Mouse (Mus musculus): ENCODE data around the gene Tmem219.

GRCm38 (mm10) chr7:126923999-126924398 lies 1.3 kb upstream of the Tmem219 start:
- TF ChIP-seq CTCF (IDR thresholded peaks at IDR 0.05; ENCODE audit: borderline replicate concordance, insufficient read depth, low read length) (no peak), POLR2A (IDR thresholded peaks at IDR 0.05; ENCODE audit: low read depth, low read length) (no peak)
